Mouse (Mus musculus) neural tube, postnatal 0 days (tissue): ENCODE measurements around the gene Lbhd1. TPM values are rescaled to one million over a fixed set of nuclear protein-coding genes. Genes with fewer than 3 reads are reported as not detected.

ENCODE experiments used
- polyA plus RNA-seq: library from polyadenylated mRNA; unstranded; fragments of >200 nt; fragmentation: Nextera tagmentation; extraction: Ambion mirVana; gene quantifications from 2 replicates; pipeline ENCODE4 v1.2.1, GENCODE M21; 2015

Lbhd1 gene
- 19.7 and 26.1 TPM in 2 replicates for polyA plus RNA-seq

DNA sequence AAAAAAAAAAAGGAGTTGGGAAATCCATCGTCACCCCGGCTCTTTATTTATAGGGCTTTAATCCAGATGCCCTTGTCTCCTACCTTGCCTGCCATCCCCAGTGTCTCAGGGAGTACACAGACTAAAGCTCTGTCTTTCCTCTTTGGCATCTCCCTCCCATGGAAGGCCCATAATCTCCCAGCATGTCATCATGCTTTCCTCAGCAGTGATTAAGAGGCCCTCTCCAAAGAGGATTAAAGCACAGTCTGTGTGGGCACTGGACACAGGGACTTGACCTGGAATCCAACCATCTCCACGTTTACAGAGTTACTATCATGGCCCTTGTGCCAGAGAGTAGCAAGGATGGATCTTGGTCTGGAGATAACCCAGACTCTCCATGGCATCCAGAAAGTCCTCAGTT lies at the start of gene Lbhd1, which contains the start of gene Gm49403:
Gene Lbhd1 (plus strand): TSS at position 117 of the 400 bp plus-strand sequence.
Gene Gm49403 (plus strand): TSS at position 315 of the 400 bp plus-strand sequence.

DNA sequence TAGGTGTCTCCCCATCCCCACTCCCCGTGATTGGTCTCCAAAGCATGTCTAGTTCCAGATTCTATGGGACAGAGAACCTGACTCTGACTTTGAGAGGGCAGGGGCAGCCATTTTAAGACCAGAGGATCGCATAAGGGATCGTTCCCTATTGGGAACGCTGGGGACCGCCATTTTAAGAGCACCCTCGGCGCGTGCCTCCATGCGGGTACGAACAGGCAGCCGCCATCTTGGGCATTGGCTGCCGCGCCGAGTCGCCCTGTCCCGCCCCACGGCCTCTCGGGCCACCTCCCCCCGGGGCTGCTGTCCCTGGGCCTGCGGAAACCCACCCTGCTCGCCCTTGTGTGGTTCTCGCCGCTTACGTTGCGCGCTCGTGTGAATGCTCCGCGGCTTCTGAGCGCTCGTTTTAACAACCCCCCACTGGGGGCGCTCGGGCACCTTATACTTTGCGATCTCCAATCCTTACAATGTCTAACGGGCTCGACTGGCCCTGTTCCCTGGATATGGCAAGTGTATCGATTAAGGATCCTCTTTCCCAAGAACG lies 46.2 kb upstream of the Lbhd1 start, which contains the start of gene Bscl2:
Gene Bscl2 (plus strand): TSS at position 217 of the 541 bp plus-strand sequence.

DNA sequence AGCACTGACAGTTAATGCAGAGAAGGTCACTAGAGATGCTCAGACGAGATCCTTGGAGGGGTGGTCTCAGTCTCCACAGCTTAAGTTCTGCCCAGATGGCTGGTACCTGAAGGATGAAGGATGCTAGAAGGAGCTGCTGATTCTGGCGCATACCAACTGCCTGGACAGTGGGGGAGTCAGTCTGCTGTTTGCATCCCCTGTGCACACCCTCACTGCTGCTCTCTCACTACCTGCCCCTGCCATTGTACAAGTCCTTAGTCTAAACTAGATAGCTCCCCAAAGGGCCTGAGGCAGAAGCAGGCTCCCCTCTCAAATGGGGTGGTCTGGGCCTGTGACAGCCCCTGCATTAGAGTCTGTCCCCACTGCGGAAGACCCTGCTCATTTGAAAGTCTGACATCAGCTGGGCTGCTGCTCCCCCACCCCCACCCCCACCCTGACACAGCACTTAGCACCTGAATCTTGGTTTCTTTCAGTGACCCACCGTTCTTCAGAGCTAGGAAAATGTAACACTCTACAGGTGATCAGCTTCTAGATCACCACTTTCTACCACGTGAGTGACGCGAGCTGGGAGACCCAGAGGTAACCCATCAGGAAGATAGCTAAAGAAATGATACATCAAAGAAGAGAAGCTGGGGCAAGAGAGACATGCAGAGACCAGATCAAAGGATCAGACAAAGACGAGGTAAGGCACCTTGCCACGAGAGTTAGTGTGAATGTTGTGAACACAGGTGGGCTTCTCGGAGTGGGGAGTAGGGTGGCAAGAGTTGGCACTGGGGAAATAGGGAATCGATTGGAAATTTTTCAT lies 44.2 kb upstream of the Lbhd1 start, which contains the start of gene Gng3:
Gene Gng3 (minus strand): TSS at position 92 of the 805 bp plus-strand sequence.

GRCm38 (mm10) chr19:8850402-8850901 lies 33.1 kb upstream of the Lbhd1 start, which contains the start of gene Lrrn4cl:
Gene Lrrn4cl, plus strand, starts transcription at chr19:8850768.

GRCm38 (mm10) chr19:8871267-8872186 lies 12.0 kb upstream of the Lbhd1 start, which contains the start of gene Ubxn1:
Gene Ubxn1, plus strand, starts transcription at chr19:8871496.

GRCm38 (mm10) chr19:8880311-8881033 lies 3.1 kb upstream of the Lbhd1 start, which contains the start of gene Uqcc3:
Gene Uqcc3, minus strand, starts transcription at chr19:8880923.

GRCm38 (mm10) chr19:8888511-8889385 lies 5.2 kb downstream of the Lbhd1 start, which contains the start of the genes 1810009A15Rik and Gm49416:
Gene 1810009A15Rik, plus strand, starts transcription at chr19:8888853.
Gene Gm49416, plus strand, starts transcription at chr19:8888926.

GRCm38 (mm10) chr19:8892829-8893766 lies 9.6 kb downstream of the Lbhd1 start, which contains the start of gene Ints5:
Gene Ints5, plus strand, starts transcription at chr19:8893005.

DNA sequence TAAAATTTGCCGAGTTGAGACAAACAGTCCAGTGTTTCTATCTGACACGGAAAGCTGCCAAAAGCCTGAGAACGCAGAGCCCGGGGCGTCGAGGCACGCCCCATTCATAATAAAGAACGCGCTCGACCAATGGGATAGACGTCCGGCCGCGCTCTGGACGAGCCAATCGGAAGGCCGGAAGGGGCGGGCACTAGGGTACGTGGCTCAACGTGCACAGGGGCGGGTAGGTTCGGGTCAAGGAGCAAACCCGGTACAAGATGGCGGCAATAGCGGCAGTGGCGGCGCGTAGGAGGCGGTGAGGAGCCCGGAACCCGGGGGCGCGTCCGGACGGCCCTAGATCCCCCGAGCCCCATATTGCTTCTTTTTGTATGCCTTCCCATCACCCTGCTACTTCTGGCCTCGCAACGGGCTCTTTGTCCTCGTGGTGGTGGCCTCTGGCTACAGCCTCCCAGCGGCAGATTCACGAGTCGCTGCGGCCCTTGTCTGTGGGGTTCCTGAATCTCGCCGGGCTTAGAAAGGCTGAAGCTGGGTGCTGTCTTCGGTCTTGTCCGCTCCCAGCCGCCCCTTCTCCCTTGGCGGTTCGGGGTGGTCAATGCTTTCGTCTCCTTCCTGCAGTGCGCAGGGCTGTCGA lies 14.4 kb downstream of the Lbhd1 start, which contains the start of gene Ganab:
Gene Ganab (plus strand): TSS at position 207 of the 631 bp plus-strand sequence.

GRCm38 (mm10) chr19:8920073-8920736 lies 36.7 kb downstream of the Lbhd1 start, which contains the start of gene B3gat3:
Gene B3gat3, plus strand, starts transcription at chr19:8920374.

GRCm38 (mm10) chr19:8929224-8930088 lies 45.9 kb downstream of the Lbhd1 start, which contains the start of the genes Rom1 and Eml3:
Gene Rom1, minus strand, starts transcription at chr19:8929356.
Gene Eml3, plus strand, starts transcription at chr19:8929552.

DNA sequence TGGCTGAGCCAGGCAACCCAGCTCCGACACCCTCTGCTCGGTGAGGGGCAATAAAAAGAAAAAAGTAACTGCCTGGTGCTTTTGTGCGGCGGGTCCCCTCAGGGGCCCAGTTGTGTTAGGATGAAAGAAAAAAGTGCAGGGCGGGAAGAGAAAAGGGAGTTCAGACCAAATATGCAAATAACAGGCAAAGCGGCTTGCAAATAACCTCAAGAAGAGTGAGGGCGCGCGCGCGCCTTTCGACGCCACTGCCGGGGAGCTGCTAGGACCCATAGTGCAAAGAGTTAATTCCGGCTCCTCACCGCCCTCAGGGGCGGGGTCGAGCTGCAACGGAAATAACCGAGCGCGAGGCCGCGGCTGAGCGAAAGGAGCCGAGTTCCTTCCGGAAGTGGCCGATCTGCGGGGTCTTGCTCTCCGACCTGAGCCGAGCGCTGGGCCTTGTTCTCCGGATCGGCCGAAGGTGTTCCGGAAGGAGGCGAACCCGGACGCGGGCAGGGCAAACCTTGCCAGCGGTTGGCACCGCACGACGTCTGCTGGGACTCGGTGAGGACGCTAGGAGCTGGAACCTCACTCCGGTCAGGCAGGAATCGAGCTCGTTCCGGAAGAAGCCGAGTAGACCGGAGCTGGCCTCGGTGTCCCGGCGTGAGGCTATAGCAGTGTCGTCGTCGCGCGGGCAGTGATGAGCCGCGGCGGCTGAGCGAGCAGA lies 58.1 kb downstream of the Lbhd1 start, which contains the start of gene Mta2:
Gene Mta2 (plus strand): TSS at position 361 of the 703 bp plus-strand sequence.

